Mouse (Mus musculus) lung, embryonic 16.5 days (tissue): ENCODE results near the gene Bbs9. TPM values are rescaled to one million over a fixed set of nuclear protein-coding genes. Genes with fewer than 3 reads are reported as not detected.
"Not testable (repeated sequence)": the region's sequence is repeated elsewhere in the genome, so short reads cannot be mapped to it uniquely, and the experiment has no call there.

ENCODE experiments used
- ATAC-seq: fragments of 200-750 bp; cut with Nextera tagmentation; 2 replicates; pipeline ENCODE4 v1.8.0; 2017; ENCODE audit warnings: low read depth, mild to moderate bottlenecking, moderate library complexity
- H3K27ac ChIP-seq: fragments of 300-500 bp; sonication (generic); 2 replicates; pipeline ENCODE4 v1.5.1; 2014; ENCODE audit warnings: mild to moderate bottlenecking, control low read depth, low read length
- H3K27me3 ChIP-seq: fragments of 300-500 bp; sonication (generic); 2 replicates; pipeline ENCODE4 v1.6.1; 2014; ENCODE audit warnings: low read depth, low read length, mixed read lengths; ENCODE audit not compliant: control insufficient read depth, insufficient read depth
- H3K36me3 ChIP-seq: fragments of 300-500 bp; sonication (generic); 2 replicates; pipeline ENCODE4 v1.6.1; 2014; ENCODE audit warnings: low read length; ENCODE audit not compliant: control insufficient read depth, insufficient read depth
- H3K4me1 ChIP-seq: fragments of 300-500 bp; sonication (generic); replicated peaks from 2 replicates; pipeline ENCODE4 v1.6.1; 2014; ENCODE audit warnings: low read length, mixed read lengths; ENCODE audit not compliant: control insufficient read depth, insufficient read depth
- H3K4me2 ChIP-seq: fragments of 300-500 bp; sonication (generic); 2 replicates; pipeline ENCODE4 v1.6.1; 2014; ENCODE audit warnings: low read depth, low read length, control low read depth
- H3K4me3 ChIP-seq: fragments of 300-500 bp; sonication (generic); 2 replicates; pipeline ENCODE4 v1.5.1; 2014; ENCODE audit warnings: mild to moderate bottlenecking, low read length, control low read depth
- H3K9ac ChIP-seq: fragments of 300-500 bp; sonication (generic); 2 replicates; pipeline ENCODE4 v1.6.1; 2014; ENCODE audit warnings: low read length, control low read depth
- H3K9me3 ChIP-seq: fragments of 300-500 bp; sonication (generic); 2 replicates; pipeline ENCODE4 v1.6.1; 2016; ENCODE audit warnings: low read length; ENCODE audit not compliant: control insufficient read depth
- WGBS: fragments of 180-500 bp; shearing (Covaris S2); extraction: QIAGEN DNeasy Blood & Tissue Kit; methylation state at CpG from one replicate; pipeline ENCODE4 v1.1.7; 2014; 5-methylcytosine and 5-hydroxymethylcytosine counted together
- polyA plus RNA-seq: library from polyadenylated mRNA; unstranded; fragments of >200 nt; fragmentation: Nextera tagmentation; extraction: Ambion mirVana; gene quantifications from 2 replicates; pipeline ENCODE4 v1.2.1, GENCODE M21; 2015

The Bbs9 gene
- polyA plus RNA-seq, 1 experiment from 2014 or later, result 16.0 TPM

DNA sequence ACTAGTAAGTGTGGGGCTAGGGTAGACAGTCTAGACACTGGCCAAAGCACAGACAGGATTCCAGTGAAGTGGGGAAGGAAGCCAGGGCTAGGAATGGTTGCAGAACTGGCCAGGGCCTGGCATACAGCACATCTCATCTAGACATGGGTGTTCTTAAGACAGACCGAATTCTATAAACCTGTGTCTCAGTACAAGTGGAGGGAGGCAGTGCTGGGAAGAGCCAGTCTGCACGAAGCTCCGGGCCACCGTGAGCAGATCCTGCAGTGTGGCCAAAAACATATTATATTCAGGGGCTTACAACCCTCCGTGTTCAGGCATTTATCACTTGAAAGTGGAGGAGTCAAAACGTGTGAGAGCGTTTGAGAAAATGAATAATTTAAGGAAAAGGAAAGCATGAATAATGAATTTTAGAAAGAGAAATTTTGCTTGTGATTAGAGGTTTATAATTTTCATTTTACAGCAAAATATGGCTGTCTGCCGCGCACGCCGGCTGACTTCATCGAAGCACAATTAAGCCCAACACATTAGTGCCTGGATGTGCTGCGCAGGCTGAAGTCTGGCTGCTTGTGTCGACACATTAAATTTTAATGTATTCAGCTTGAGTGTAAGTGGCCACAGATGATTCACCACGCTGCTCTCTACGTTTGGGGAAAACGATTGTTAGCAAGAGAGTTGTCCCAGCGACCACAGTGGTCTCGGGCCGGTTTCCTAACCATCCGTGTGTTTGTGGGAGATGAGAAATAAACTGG lies 353.9 kb downstream of the Bbs9 start:
- 0 out of 2 replicates have a peak, but pooled peaks cover 2% of the 10 kb centered on the region for H3K4me1 ChIP-seq
- H3K4me3 ChIP-seq, result no peak overlapping the region
- no peak overlapping the region for H3K4me2 ChIP-seq
- no peaks in the 10 kb centered on the region for H3K36me3 ChIP-seq
- WGBS, result 83% methylated on average over 21 of the region's 21 CpGs
- H3K9me3 ChIP-seq, result no peaks in the 10 kb centered on the region
- H3K27ac ChIP-seq, result no peak overlapping the region
- no peaks in the 10 kb centered on the region for H3K27me3 ChIP-seq
- no peak overlapping the region for H3K9ac ChIP-seq
- no peak for ATAC-seq

DNA sequence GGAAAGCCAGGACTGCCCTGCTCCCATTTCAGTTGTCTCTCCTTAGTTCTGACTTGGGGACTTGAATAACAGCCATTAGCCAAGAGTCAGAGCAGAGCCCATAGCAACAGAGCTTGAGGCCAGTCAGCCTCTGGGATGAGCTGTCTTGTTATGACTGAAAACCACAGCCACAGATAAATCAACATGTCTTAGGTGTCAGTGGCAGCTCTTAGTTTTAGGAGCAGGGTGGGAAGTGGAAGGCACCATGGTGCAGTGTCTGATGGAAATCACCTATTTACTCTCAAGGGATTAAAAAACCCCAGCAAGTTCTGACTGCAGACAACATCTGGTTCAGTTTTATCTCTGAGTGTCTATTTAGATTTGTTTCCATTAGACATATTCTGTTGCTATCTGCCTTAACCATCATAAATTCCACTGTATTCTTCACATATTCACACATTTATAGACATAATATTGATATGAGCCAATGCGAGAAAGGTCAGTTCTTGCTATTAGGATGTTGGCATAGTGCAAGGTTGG lies 359.5 kb downstream of the Bbs9 start:
- no peak overlapping the region for H3K9ac ChIP-seq
- H3K4me3 ChIP-seq, result no peak overlapping the region
- no peaks in the 10 kb centered on the region for H3K36me3 ChIP-seq
- WGBS, result 91% methylated on average over 1 of the region's 1 CpGs
- no peak for ATAC-seq
- H3K4me1 ChIP-seq, result peaks cover 6% of the 10 kb centered on the region; the same call in 1 of the 2 replicates
- H3K27me3 ChIP-seq, result no peaks in the 10 kb centered on the region
- no peaks in the 10 kb centered on the region for H3K9me3 ChIP-seq
- H3K27ac ChIP-seq, result no peak overlapping the region
- H3K4me2 ChIP-seq, result no peak overlapping the region

DNA sequence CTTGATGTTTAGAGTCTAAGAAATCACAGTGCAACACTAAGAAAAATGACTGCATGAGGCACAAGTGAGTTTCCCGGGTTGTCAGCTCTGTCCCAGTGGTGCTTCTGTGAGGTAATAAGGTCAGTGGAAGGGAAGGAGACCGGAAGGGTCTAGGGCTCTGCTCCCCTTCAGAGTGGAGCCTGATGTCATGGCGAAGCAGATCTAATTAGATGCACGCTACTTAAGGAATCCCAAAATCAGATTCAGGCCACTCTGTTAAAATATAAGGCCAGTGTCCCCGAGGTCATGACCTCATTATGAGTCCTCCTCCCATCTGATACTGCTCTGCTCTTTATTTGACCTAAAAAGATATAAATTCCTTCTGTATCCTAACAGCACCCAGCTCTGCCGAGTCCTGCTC lies 361.5 kb downstream of the Bbs9 start:
- ATAC-seq, result no peak
- Histone ChIP-seq H3K27ac (no peak overlapping the region), H3K4me3 (no peak overlapping the region), H3K9me3 (no peaks in the 10 kb centered on the region), H3K36me3 (no peaks in the 10 kb centered on the region), H3K27me3 (no peaks in the 10 kb centered on the region), H3K9ac (no peak overlapping the region), H3K4me2 (no peak overlapping the region), H3K4me1 (peaks cover 6% of the 10 kb centered on the region; the same call in 1 of the 2 replicates)
- WGBS, result 56% methylated on average over 6 of the region's 6 CpGs

DNA sequence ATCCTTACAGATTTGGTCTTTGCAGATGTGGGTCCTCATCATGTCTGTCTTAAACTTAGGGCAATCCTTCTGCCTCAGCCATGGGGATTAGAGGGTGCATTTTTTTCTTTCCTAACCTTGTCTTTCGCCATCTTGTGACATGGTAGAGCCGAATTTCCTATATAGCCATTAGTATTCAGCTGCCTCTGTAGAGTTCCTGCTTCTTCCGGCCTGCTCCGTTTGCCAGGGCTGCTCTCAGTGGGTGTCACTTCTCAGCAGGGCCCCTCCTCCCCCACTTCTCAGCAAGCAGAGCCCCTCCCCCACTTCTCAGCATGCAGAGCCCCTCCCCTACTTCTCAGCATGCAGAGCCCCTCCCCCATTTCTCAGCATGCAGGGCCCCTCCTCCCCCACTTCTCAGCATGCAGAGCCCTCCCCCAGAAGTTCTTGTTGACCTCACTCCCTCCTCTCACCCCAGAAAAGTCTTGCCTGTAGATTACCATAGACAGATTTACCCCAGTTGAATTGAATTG lies 362.2 kb downstream of the Bbs9 start:
- ATAC-seq, result peak; percentile 49; the same call in 1 of the 2 replicates
- H3K4me2 ChIP-seq, result no peak overlapping the region

DNA sequence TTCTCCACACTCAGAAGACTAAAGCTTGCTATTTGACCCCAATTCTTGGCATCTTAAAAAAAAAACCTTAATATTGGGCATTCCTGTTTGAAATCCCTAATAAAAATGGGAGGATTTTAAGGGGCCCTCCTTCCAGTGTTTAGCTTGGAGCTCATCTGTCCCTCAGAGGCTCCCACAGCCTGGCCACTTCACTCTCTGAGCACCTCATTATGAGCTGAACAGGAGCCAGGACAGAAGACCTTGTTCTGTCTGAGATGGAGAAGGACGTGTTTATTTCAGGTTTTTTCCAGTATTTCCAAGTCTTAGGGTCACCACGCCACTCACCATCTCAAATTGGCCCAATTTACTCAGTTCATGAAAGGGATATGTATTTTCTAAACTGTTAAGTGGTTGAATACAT lies 370.5 kb downstream of the Bbs9 start:
- 56% methylated on average over 2 of the region's 2 CpGs for WGBS
- no peak overlapping the region for H3K4me3 ChIP-seq
- H3K36me3 ChIP-seq, result no peaks in the 10 kb centered on the region
- H3K27ac ChIP-seq, result no peak overlapping the region
- ATAC-seq, result peak; percentile 81; the same call in 1 of the 2 replicates
- no peak overlapping the region for H3K4me2 ChIP-seq
- H3K9me3 ChIP-seq, result peaks cover 2% of the 10 kb centered on the region; the same call in 1 of the 2 replicates
- H3K9ac ChIP-seq, result no peak overlapping the region
- no peaks in the 10 kb centered on the region for H3K4me1 ChIP-seq
- no peaks in the 10 kb centered on the region for H3K27me3 ChIP-seq

More for the DNA sequence above, 362.2 kb downstream of the Bbs9 start:
- Histone ChIP-seq H3K4me1 (peaks cover 6% of the 10 kb centered on the region; the same call in 1 of the 2 replicates), H3K27ac (no peak overlapping the region), H3K27me3 (no peaks in the 10 kb centered on the region), H3K36me3 (no peaks in the 10 kb centered on the region), H3K9ac (no peak overlapping the region), H3K4me3 (no peak overlapping the region), H3K9me3 (no peaks in the 10 kb centered on the region)
- 35% methylated on average over 4 of the region's 4 CpGs for WGBS

DNA sequence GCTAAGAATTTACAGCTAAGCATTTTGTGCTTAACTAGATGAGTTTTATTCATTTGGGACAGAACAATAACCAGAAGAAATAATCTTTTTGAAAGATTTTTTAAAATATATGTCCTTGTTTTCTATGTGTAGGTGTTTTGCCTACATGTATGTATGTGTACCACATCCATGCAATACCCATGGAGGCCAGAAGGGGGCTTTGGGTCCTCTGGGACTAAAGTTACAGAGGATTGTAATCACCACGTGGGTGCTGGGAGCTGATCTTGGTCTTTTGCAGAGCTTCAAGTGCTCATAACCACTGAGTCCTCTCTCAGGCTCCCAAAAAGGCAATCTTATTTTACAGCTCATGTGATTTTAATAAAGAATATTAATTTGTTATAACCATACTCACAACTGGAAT lies 371.3 kb downstream of the Bbs9 start:
- no peaks in the 10 kb centered on the region for H3K27me3 ChIP-seq
- ATAC-seq, result no peak
- WGBS, result 76% methylated on average over 1 of the region's 1 CpGs

DNA sequence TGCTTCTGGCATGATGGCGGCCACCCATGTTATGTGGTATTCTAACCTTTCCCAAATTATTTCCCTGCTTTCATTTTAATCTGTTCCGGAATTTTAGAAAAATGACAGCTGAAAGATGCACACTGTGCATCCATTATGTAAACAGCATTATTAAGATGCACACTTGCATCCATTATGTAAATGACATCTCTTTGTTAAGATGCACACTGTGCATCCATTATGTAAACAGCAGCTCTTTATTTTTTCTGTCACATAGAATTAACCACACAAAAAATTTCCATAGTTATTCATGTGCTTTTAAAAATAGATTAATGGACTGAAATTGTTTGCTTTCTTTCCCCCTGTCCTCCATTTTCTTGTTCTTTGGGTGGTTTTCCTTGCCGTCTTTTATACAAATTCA lies 373.3 kb downstream of the Bbs9 start:
- no peak overlapping the region for H3K4me2 ChIP-seq
- 93% methylated on average over 3 of the region's 3 CpGs for WGBS
- no peaks in the 10 kb centered on the region for H3K36me3 ChIP-seq
- no peaks in the 10 kb centered on the region for H3K4me1 ChIP-seq
- H3K27me3 ChIP-seq, result no peaks in the 10 kb centered on the region
- peaks cover 2% of the 10 kb centered on the region; the same call in 1 of the 2 replicates for H3K9me3 ChIP-seq
- no peak for ATAC-seq
- no peak overlapping the region for H3K9ac ChIP-seq
- no peak overlapping the region for H3K4me3 ChIP-seq
- no peak overlapping the region for H3K27ac ChIP-seq

More for the DNA sequence above, 371.3 kb downstream of the Bbs9 start:
- Histone ChIP-seq H3K9me3 (peaks cover 2% of the 10 kb centered on the region; the same call in 1 of the 2 replicates), H3K36me3 (no peaks in the 10 kb centered on the region), H3K27ac (no peak overlapping the region), H3K4me3 (no peak overlapping the region), H3K9ac (no peak overlapping the region), H3K4me2 (no peak overlapping the region), H3K4me1 (no peaks in the 10 kb centered on the region)

DNA sequence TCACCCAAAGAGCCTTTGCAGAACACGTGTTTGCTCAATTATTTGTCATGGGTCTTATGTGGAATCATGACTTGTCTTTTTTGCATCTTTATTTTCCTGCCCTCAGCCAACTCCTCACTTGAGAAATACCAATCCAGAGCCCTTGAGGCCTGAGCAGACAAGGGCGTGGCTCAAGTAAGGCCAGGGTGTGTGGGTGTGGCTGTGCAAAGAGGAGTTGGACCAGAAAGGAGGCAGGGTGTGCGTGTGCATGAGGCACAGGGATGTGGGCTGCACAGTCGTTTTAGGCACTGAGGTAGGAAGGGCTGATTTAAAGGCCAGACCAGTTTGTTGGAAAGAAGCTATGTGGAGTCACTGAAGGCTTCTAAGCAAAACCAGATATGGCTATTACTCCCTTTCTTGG lies 373.7 kb downstream of the Bbs9 start:
- peak; percentile 31; the same call in 1 of the 2 replicates for ATAC-seq
- Histone ChIP-seq H3K9me3 (peaks cover 2% of the 10 kb centered on the region; the same call in 1 of the 2 replicates), H3K4me1 (no peaks in the 10 kb centered on the region), H3K27ac (no peak overlapping the region), H3K36me3 (no peaks in the 10 kb centered on the region), H3K9ac (no peak overlapping the region), H3K4me3 (no peak overlapping the region), H3K27me3 (no peaks in the 10 kb centered on the region), H3K4me2 (no peak overlapping the region)
- 72% methylated on average over 4 of the region's 4 CpGs for WGBS

DNA sequence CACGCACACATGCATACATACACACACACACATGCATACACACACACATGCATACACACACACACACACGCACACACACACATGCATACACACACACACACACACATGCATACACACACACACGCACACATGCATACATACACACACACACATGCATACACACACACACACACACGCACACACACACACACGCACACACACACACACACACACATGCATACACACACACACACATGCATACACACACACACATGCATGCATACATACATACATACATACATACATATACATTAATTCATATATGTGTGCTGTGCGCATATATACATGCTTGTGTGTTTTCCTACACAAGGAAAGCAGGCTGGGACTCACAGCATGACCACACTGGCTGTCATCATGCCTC lies 393.6 kb downstream of the Bbs9 start:
- H3K4me3 ChIP-seq, H3K9me3 ChIP-seq, H3K27me3 ChIP-seq, H3K27ac ChIP-seq, H3K36me3 ChIP-seq, H3K9ac ChIP-seq, H3K4me1 ChIP-seq, ATAC-seq, H3K4me2 ChIP-seq: not testable (repeated sequence)
- WGBS, result 78% methylated on average over 6 of the region's 6 CpGs
